Mouse (Mus musculus) liver (tissue): ENCODE measurements around the gene Magea2.
"Not testable (repeated sequence)": the region's sequence is repeated elsewhere in the genome, so short reads cannot be mapped to it uniquely, and the experiment has no call there.

ENCODE experiments used
- DNase-seq: peaks from one replicate; pipeline ENCODE4 v3.0.0-alpha.2; 2020; ENCODE audit warnings: mixed read lengths

The Magea2 gene

GRCm38 (mm10) chrX:155093566-155093965, at the start of gene Magea2:
Gene Magea2, minus strand, starts transcription at chrX:155093666.
- not testable (repeated sequence) for DNase-seq

GRCm38 (mm10) chrX:155128312-155128711, 34.8 kb upstream of the Magea2 start, which contains the start of gene Cldn34b2:
Gene Cldn34b2, minus strand, starts transcription at chrX:155128412.
- not testable (repeated sequence) for DNase-seq

- no peak for DNase-seq
Measured at GRCm38 (mm10) chrX:155098024-155098423, 4.6 kb upstream of the Magea2 start.

GRCm38 (mm10) chrX:155089693-155090092, 3.8 kb downstream of the Magea2 start, which contains the start of gene Magea1:
Gene Magea1, minus strand, starts transcription at chrX:155089793.
- not testable (repeated sequence) for DNase-seq

- not testable (repeated sequence) for DNase-seq
Measured at GRCm38 (mm10) chrX:155063045-155063444, 30.4 kb downstream of the Magea2 start, which contains the start of gene Magea5. Gene Magea5, minus strand, starts transcription at chrX:155063145.

- not testable (repeated sequence) for DNase-seq
Measured at GRCm38 (mm10) chrX:154995750-154996149, 97.7 kb downstream of the Magea2 start, which contains the start of gene Magea8. Gene Magea8, minus strand, starts transcription at chrX:154995850.
